Mouse (Mus musculus) adrenal gland, postnatal 0 days (tissue): Measurements from ENCODE around the gene Foxn2. TPM values are rescaled to one million over a fixed set of nuclear protein-coding genes. Genes with fewer than 3 reads are reported as not detected.

Experiments
- polyA plus RNA-seq: library from polyadenylated mRNA; unstranded; fragments of >200 nt; fragmentation: Nextera tagmentation; extraction: Ambion mirVana; gene quantifications from 2 replicates; pipeline ENCODE4 v1.2.1, GENCODE M21; 2015

Gene Foxn2
- 6.7 and 7.7 TPM in 2 replicates for polyA plus RNA-seq

GRCm38 (mm10) chr17:88440285-88441000 lies at the start of gene Foxn2:
Gene Foxn2, plus strand, starts transcription at chr17:88440711.

GRCm38 (mm10) chr17:88529519-88530235 lies 89.2 kb downstream of the Foxn2 start, which contains the start of gene Ppp1r21:
Gene Ppp1r21, plus strand, starts transcription at chr17:88530118.

Other genes starting within 250 kb of the Foxn2 start
- 18.6 and 21.0 TPM in 2 replicates for gene Ppp1r21, start 89.4 kb downstream of the Foxn2 start, polyA plus RNA-seq
- gene Ston1, start 157.0 kb downstream of the Foxn2 start, polyA plus RNA-seq = 5.7 and 5.8 TPM in 2 replicates
- gene Gtf2a1l, start 227.9 kb downstream of the Foxn2 start, polyA plus RNA-seq = 0.17 TPM in 1 of 2 replicates, not detected in the other